Mouse (Mus musculus) gastrocnemius, adult 8-10 months (tissue): ENCODE measurements at regions not wholly inside any gene's neighbourhood (a gene's known extent, or its start where the extent isn't known, plus 50 kb on each side); places are given as distances from the start of the nearest gene placed in this dataset.

Experiments
- DNase-seq, 2 experiments: peaks; one replicate each; pipeline ENCODE4 v3.0.0; 2022; ENCODE audit warnings: low spot score in 2 of 2

DNA sequence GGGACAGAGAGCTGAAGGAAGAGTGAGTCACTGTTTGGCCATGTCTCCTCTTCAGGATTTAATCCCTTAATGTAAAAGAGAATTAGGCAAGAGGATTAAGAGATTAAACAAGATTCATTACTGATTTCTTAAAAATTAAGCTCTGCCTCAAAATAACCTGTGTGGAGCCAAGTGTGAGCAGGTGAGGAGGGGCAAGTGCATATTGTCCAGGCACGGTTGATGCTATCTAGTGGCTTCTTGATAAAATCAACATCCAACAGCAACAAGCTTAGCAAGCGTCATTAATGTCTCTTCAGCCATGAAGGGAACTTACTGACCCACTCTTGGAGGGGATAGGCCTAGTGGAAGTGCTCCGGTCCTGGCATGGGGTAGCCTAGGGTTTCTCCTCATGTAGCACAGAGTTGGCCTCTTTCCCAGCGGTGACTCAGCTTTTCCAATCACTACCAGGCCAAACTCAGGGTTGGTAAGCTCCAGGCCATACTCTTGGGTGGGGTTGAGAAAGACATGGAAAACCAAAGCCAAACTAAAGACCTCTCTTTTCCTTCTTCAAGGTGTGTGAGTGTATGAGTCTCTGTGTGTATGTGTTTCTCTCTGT, 55.0 kb upstream of the Ubr2 start:
- DNase-seq = peak in 1 of 2 experiments; percentile 28

DNA sequence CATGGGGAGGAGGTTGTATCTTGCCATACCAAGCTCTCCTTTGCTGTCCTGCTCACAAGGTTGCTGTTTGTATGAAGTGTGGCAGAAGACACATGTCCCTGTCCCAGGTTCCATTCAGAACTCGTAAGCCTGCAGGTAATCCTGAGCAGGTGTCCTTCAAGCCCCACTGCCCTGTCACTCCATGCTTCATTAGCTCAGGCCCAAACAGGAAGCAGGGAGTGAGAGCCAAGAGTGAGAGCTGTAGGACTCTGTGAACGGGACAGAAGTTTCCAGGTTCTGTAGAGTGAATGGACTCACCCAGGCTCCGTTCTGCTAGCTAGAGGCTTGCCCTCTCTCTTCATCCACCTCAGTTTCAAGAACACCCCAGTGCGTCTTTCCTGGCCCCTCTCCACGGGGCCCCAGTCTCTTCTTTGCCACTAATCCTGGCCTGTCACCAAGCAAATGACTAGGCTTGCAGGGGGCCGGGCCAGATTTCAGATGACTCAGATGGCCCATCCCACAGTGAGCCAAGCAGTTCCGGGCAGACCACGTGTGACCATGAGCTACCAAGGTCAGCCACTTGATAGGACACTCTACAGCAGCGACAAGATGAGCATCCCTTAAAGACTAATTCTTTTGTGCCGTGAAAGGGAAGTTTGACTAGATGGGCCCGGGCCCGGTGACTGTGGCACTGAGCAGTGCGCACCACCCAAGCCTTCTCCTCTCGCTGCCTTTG, 54.4 kb upstream of the Ubr2 start:
- DNase-seq = peak; percentile 7 to 15

DNA sequence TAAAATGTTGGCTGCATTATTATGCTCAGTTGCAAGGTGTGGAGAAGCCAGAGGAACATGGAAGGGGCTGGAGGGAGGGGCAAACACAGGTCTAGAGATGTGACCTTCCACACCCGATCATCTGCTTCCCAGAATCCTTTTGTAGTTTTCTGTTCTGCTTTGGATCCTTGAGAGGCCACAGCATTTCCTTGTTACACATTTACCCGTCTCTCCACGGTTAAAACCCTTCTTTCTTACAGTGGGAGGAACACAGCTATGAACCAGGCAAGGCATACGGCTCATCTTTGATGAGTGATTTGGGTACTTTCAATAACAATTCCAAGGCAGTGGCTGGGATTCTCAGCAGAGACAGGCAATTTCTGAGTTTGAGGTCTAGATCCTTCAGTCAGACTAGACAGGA, 53.6 kb upstream of the Ubr2 start:
- no peak for DNase-seq

DNA sequence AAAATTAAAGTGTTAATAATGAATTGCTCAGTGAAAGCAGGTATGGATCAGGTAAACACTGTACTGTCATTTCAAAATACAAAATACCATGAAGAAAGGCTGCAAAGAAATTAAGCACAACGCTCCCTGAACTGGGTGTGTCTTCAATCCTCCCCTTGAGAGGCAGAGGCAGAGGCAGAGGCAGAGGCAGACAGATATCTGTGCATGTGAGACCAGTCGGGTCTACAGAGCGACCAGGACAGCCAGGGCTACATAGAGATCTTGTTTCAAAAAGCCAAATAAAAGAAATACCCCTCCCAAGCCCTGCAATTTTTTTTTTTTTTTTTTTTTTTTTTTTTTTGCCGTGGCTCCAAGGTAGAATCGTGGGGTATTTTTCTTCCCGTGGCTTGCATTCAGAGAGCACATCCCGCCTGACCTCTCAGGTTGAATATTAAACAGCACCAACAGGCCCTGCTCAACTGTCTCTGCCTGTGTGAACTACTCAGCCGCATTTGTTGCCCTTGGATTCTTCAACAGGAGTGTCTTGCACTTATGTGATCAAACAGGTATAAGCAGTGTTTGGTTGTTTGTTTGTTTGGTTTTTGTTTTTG, 50.8 kb upstream of the Ubr2 start:
- no peak for DNase-seq
